Mouse (Mus musculus) kidney, adult 2 months (tissue): ENCODE measurements around the gene Stk4.

Experiments used
- CTCF ChIP-seq: fragments of 200-500 bp; conservative IDR thresholded peaks from 2 replicates; pipeline ENCODE4 v1.5.1; 2011; ENCODE audit warnings: low read depth, mild to moderate bottlenecking, control low read depth, low read length, moderate library complexity, mixed read lengths; ENCODE audit not compliant: insufficient read depth, insufficient read length
- POLR2A ChIP-seq: fragments of 200-500 bp; IDR thresholded peaks from one replicate; pipeline ENCODE4 v1.6.1; 2011; ENCODE audit warnings: low read depth, low read length, control low read depth

GRCm38 (mm10) chr2:164106287-164107035, 36.3 kb downstream of the Stk4 start:
- TF ChIP-seq POLR2A: no peak
- TF ChIP-seq CTCF: no peak
